Mouse (Mus musculus): ENCODE data around the gene Zdhhc5.
"Not testable (repeated sequence)": the region's sequence is repeated elsewhere in the genome, so short reads cannot be mapped to it uniquely, and the experiment has no call there.

Zdhhc5 gene

GRCm38 (mm10) chr2:84695007-84695695 is 19.8 kb downstream of the Zdhhc5 start:
- DNase-seq (ENCODE audit: low spot score in 2 of 2): no peak

- no peak for DNase-seq (ENCODE audit: low spot score in 2 of 2)
Observed at GRCm38 (mm10) chr2:84690050-84690449, 24.9 kb downstream of the Zdhhc5 start.

GRCm38 (mm10) chr2:84688080-84688844 is 26.7 kb downstream of the Zdhhc5 start:
- no peak for DNase-seq (ENCODE audit: low spot score in 2 of 2)

- DNase-seq (ENCODE audit: low spot score in 2 of 2): no peak
Observed at GRCm38 (mm10) chr2:84682605-84683183, 32.3 kb downstream of the Zdhhc5 start.

GRCm38 (mm10) chr2:84679016-84679415 is 36.0 kb downstream of the Zdhhc5 start, which contains the start of gene Tmx2:
Tmx2 (minus strand) TSS chr2:84679140.
- no peak for DNase-seq (ENCODE audit: low spot score in 2 of 2)

GRCm38 (mm10) chr2:84677968-84678880 is 36.8 kb downstream of the Zdhhc5 start, which contains the start of the genes Gm28635 and Med19:
Gm28635 (minus strand) TSS chr2:84678041.
Med19 (plus strand) TSS chr2:84678402.
- DNase-seq (ENCODE audit: low spot score in 2 of 2): peak; percentile 93

GRCm38 (mm10) chr2:84677270-84677967 is 37.6 kb downstream of the Zdhhc5 start:
- no peak for DNase-seq (ENCODE audit: low spot score in 2 of 2)

GRCm38 (mm10) chr2:84671535-84671934 is 43.4 kb downstream of the Zdhhc5 start:
- DNase-seq (ENCODE audit: low spot score in 2 of 2): not testable (repeated sequence)

GRCm38 (mm10) chr2:84670569-84670933 is 44.4 kb downstream of the Zdhhc5 start, which contains the start of gene Selenoh:
Selenoh (minus strand) TSS chr2:84670770.
- DNase-seq (ENCODE audit: low spot score in 2 of 2): peak; percentile 76 to 85

- DNase-seq (ENCODE audit: low spot score in 2 of 2): peak; percentile 21 to 26
Observed at GRCm38 (mm10) chr2:84669828-84670568, 45.0 kb downstream of the Zdhhc5 start.

GRCm38 (mm10) chr2:84666081-84666480 is 48.9 kb downstream of the Zdhhc5 start:
- no peak for DNase-seq (ENCODE audit: low spot score in 2 of 2)

GRCm38 (mm10) chr2:84662866-84663265 is 52.1 kb downstream of the Zdhhc5 start:
- peak; percentile 13 to 60 for DNase-seq (ENCODE audit: low spot score in 2 of 2)

- peak; percentile 36 to 57 for DNase-seq (ENCODE audit: low spot score in 2 of 2)
Observed at GRCm38 (mm10) chr2:84660253-84660652, 54.7 kb downstream of the Zdhhc5 start.

- no peak for DNase-seq (ENCODE audit: low spot score in 2 of 2)
Observed at GRCm38 (mm10) chr2:84658806-84659205, 56.2 kb downstream of the Zdhhc5 start, which contains the start of gene Btbd18. Btbd18 (plus strand) TSS chr2:84659079.

- peak in 1 of 2 experiments; percentile 26 for DNase-seq (ENCODE audit: low spot score in 2 of 2)
Observed at GRCm38 (mm10) chr2:84655864-84656263, 59.1 kb downstream of the Zdhhc5 start.

GRCm38 (mm10) chr2:84653354-84653753 is 61.6 kb downstream of the Zdhhc5 start:
- no peak for DNase-seq (ENCODE audit: low spot score in 2 of 2)

- DNase-seq (ENCODE audit: low spot score in 2 of 2): no peak
Observed at GRCm38 (mm10) chr2:84650464-84651195, 64.3 kb downstream of the Zdhhc5 start, which contains the start of gene Ctnnd1. Ctnnd1 (minus strand) TSS chr2:84650765.

- DNase-seq (ENCODE audit: low spot score in 2 of 2): no peak
Observed at GRCm38 (mm10) chr2:84649674-84650073, 65.3 kb downstream of the Zdhhc5 start.

GRCm38 (mm10) chr2:84648369-84648768 is 66.6 kb downstream of the Zdhhc5 start:
- no peak for DNase-seq (ENCODE audit: low spot score in 2 of 2)

All from natural killer cell, adult 2 months (primary cell).